Comparison of ENCODE assay signal across 15 mouse cellular contexts in genomic region chr13:64284676-64285075, GRCm38 (mm10). TPM values are rescaled to one million over a fixed set of nuclear protein-coding genes. Genes with fewer than 3 reads are reported as not detected.
DNase-seq lines count a peak whose midpoint lies in the region; ATAC-seq and TF ChIP-seq lines count a peak whose summit lies in the region.
"Had no signal": no experiment of that assay in that cellular context is flagged by ENCODE, and none has a peak within 500 bp of the region (broad histone marks: within the 10 kb centered on the region; RNA-seq: fewer than 3 reads in every experiment).

No protein-coding gene starts in this region.

- no peak overlapping the region for H3K4me2 ChIP-seq in kidney, postnatal 0 days (ENCODE audit: low read length)
- H3K4me2 ChIP-seq: midbrain, embryonic 12.5 days had no signal

- no peak overlapping the region for H3K27ac ChIP-seq in kidney, postnatal 0 days
- H3K27ac ChIP-seq: forebrain, embryonic 10.5 days; midbrain, embryonic 12.5 days had no signal

- no peaks in the 10 kb centered on the region for H3K4me1 ChIP-seq in kidney, postnatal 0 days (replicated peaks; ENCODE audit: insufficient read depth, low read length)
- H3K4me1 ChIP-seq: midbrain, embryonic 12.5 days had no signal

- H3K9ac ChIP-seq in kidney, postnatal 0 days (ENCODE audit: low read depth, low read length): no peak overlapping the region
- H3K9ac ChIP-seq: midbrain, embryonic 12.5 days had no signal

- no peaks in the 10 kb centered on the region for H3K27me3 ChIP-seq in kidney, postnatal 0 days (ENCODE audit: insufficient read depth, low read length)
- H3K27me3 ChIP-seq: midbrain, embryonic 12.5 days had no signal

- H3K4me3 ChIP-seq in kidney, postnatal 0 days (replicated peaks; ENCODE audit: low read depth, low read length): no peak overlapping the region
- H3K4me3 ChIP-seq: forebrain, embryonic 10.5 days; midbrain, embryonic 12.5 days; myocyte had no signal

- TF ChIP-seq CTCF in kidney, postnatal 0 days (IDR thresholded peaks at IDR 0.05; ENCODE audit: low read depth): peak; percentile 32; the same call in 1 of the 2 replicates

- 97% methylated on average over 2 of the region's 2 CpGs for WGBS in kidney, postnatal 0 days

- no peaks in the 10 kb centered on the region for H3K36me3 ChIP-seq in kidney, postnatal 0 days (ENCODE audit: insufficient read depth, low read length)
- H3K36me3 ChIP-seq: forebrain, embryonic 10.5 days; midbrain, embryonic 12.5 days had no signal

- H3K9me3 ChIP-seq in kidney, postnatal 0 days (replicated peaks; ENCODE audit: low read length): peaks cover 3% of the 10 kb centered on the region; the same call in 1 of the 2 replicates

- ATAC-seq in kidney, postnatal 0 days (replicated peaks; ENCODE audit: low FRiP score, low read depth): no peak
- ATAC-seq: hindbrain, embryonic 16.5 days had no signal

- DNase-seq in kidney, postnatal 0 days (ENCODE audit: low spot score): no peak
- DNase-seq in kidney, postnatal 14 days: no peak
- DNase-seq in B cell, adult 2 months: peak; percentile 18 to 21
- DNase-seq in ES-CJ7 (ENCODE audit: low read depth, low spot score): peak; percentile 18
- peak; percentile 46 for DNase-seq in induced T-regulatory cell, adult 2 months (ENCODE audit: low read depth)
- DNase-seq in left cerebral cortex, adult 9 months (ENCODE audit: low spot score in 2 of 2): no peak
- no peak for DNase-seq in testis, postnatal 10 days (ENCODE audit: low spot score)
- DNase-seq: adrenal gland, postnatal 25 days; cerebellum, adult 8-10 months; right cerebral cortex, adult 18-20 months; thymus, adult 18-20 months had no signal

RNA-seq across cellular contexts. Expression of gene Cdc14b, which starts 9.6 kb away (rescaled TPM):
- 7.3 and 8.5 TPM in 2 replicates for polyA plus RNA-seq in kidney, postnatal 0 days (2015; fragmentation: Nextera tagmentation; extraction: Ambion mirVana)

RNA-seq across cellular contexts. Expression of gene Aaed1, which starts 27.8 kb away (rescaled TPM):
- polyA plus RNA-seq in kidney, postnatal 0 days (2015; fragmentation: Nextera tagmentation; extraction: Ambion mirVana): 53.9 and 56.2 TPM in 2 replicates

Comparison
In these comparisons a context has a peak if more than half of its experiments do, and no peak if none do; other contexts are left out.
1. DNase-seq: peak in B cell, adult 2 months (2 of 2), ES-CJ7 (single experiment) and induced T-regulatory cell, adult 2 months (single experiment); none in kidney, postnatal 0 days (single experiment), kidney, postnatal 14 days (single experiment), left cerebral cortex, adult 9 months (0 of 2) and testis, postnatal 10 days (single experiment).